Mouse (Mus musculus): ENCODE results near the gene Gmppa. TPM values are rescaled to one million over a fixed set of nuclear protein-coding genes. Genes with fewer than 3 reads are reported as not detected.

Gene Gmppa
- 94.6 and 97.0 TPM in 2 replicates for polyA plus RNA-seq (2015; fragmentation: Nextera tagmentation; extraction: Ambion mirVana)

- Histone ChIP-seq H3K4me2 (peak within 1 kb of the TSS; percentile 56), H3K9ac (peak within 1 kb of the TSS; percentile 62), H3K36me3 (peaks cover 15% of the 10 kb centered on the region), H3K9me3 (no peaks in the 10 kb centered on the region), H3K27me3 (peaks cover 10% of the 10 kb centered on the region; the same call in 1 of the 2 replicates), H3K4me1 (peaks cover 20% of the 10 kb centered on the region), H3K4me3 (peak within 1 kb of the TSS; percentile 64), H3K27ac (peak within 1 kb of the TSS; percentile 84)
- peak; percentile 86 for ATAC-seq (ENCODE audit: insufficient number of reproducible peaks, low FRiP score, low TSS enrichment, low read depth)
- WGBS: 3% methylated on average over 28 of the region's 28 CpGs
Measured at GRCm38 (mm10) chr1:75435475-75436328, at the start of gene Gmppa. Gmppa (plus strand) TSS chr1:75435930.

GRCm38 (mm10) chr1:75386149-75386548 lies 49.6 kb upstream of the Gmppa start:
- H3K4me3 ChIP-seq: no peak overlapping the region
- ATAC-seq (ENCODE audit: insufficient number of reproducible peaks, low FRiP score, low TSS enrichment, low read depth): no peak
- no peak overlapping the region for H3K9ac ChIP-seq
- H3K36me3 ChIP-seq: peaks cover 9% of the 10 kb centered on the region; the same call in 1 of the 2 replicates
- no peaks in the 10 kb centered on the region for H3K9me3 ChIP-seq
- WGBS: 40% methylated on average over 4 of the region's 4 CpGs
- H3K27me3 ChIP-seq: peaks cover 50% of the 10 kb centered on the region
- peaks cover 46% of the 10 kb centered on the region for H3K4me1 ChIP-seq
- H3K4me2 ChIP-seq: no peak overlapping the region
- no peak overlapping the region for H3K27ac ChIP-seq

GRCm38 (mm10) chr1:75387469-75387928 lies 48.2 kb upstream of the Gmppa start:
- no peak; the same call in 1 of the 2 replicates for ATAC-seq (ENCODE audit: insufficient number of reproducible peaks, low FRiP score, low TSS enrichment, low read depth)
- 23% methylated on average over 7 of the region's 7 CpGs for WGBS
- Histone ChIP-seq H3K4me2 (peak overlapping the region; percentile 51; the same call in 1 of the 2 replicates), H3K4me3 (peak overlapping the region; percentile 33), H3K9me3 (no peaks in the 10 kb centered on the region), H3K27me3 (peaks cover 50% of the 10 kb centered on the region), H3K9ac (no peak overlapping the region), H3K4me1 (peaks cover 38% of the 10 kb centered on the region), H3K27ac (no peak overlapping the region), H3K36me3 (peaks cover 15% of the 10 kb centered on the region; the same call in 1 of the 2 replicates)

GRCm38 (mm10) chr1:75387929-75388897 lies 47.5 kb upstream of the Gmppa start:
- peaks cover 50% of the 10 kb centered on the region for H3K27me3 ChIP-seq
- no peak overlapping the region for H3K27ac ChIP-seq
- peak overlapping the region; percentile 35; the same call in 1 of the 2 replicates for H3K9ac ChIP-seq
- H3K4me2 ChIP-seq: peak overlapping the region; percentile 51
- peaks cover 38% of the 10 kb centered on the region for H3K4me1 ChIP-seq
- H3K36me3 ChIP-seq: peaks cover 15% of the 10 kb centered on the region; the same call in 1 of the 2 replicates
- 9% methylated on average over 94 of the region's 94 CpGs for WGBS
- H3K4me3 ChIP-seq: peak overlapping the region; percentile 33
- H3K9me3 ChIP-seq: no peaks in the 10 kb centered on the region
- ATAC-seq (ENCODE audit: insufficient number of reproducible peaks, low FRiP score, low TSS enrichment, low read depth): no peak

GRCm38 (mm10) chr1:75388898-75389515 lies 46.7 kb upstream of the Gmppa start:
- no peak for ATAC-seq (ENCODE audit: insufficient number of reproducible peaks, low FRiP score, low TSS enrichment, low read depth)
- H3K9me3 ChIP-seq: no peaks in the 10 kb centered on the region
- peak overlapping the region; percentile 33; the same call in 1 of the 2 replicates for H3K4me3 ChIP-seq
- no peak overlapping the region for H3K27ac ChIP-seq
- 0 out of 2 replicates have a peak overlapping the region, but pooled peaks have one; percentile 35 for H3K9ac ChIP-seq
- WGBS: 36% methylated on average over 23 of the region's 23 CpGs
- peaks cover 47% of the 10 kb centered on the region for H3K27me3 ChIP-seq
- peak overlapping the region; percentile 51 for H3K4me2 ChIP-seq
- H3K4me1 ChIP-seq: peaks cover 45% of the 10 kb centered on the region
- H3K36me3 ChIP-seq: peaks cover 15% of the 10 kb centered on the region; the same call in 1 of the 2 replicates

- Histone ChIP-seq H3K9me3 (no peaks in the 10 kb centered on the region), H3K4me2 (no peak overlapping the region), H3K36me3 (peaks cover 27% of the 10 kb centered on the region), H3K9ac (no peak overlapping the region), H3K4me1 (peaks cover 23% of the 10 kb centered on the region), H3K27ac (peak overlapping the region; percentile 35), H3K27me3 (peaks cover 16% of the 10 kb centered on the region), H3K4me3 (no peak overlapping the region)
- ATAC-seq (ENCODE audit: insufficient number of reproducible peaks, low FRiP score, low TSS enrichment, low read depth): no peak
- 53% methylated on average over 9 of the region's 9 CpGs for WGBS
Measured at GRCm38 (mm10) chr1:75393139-75393538, 42.6 kb upstream of the Gmppa start.

- Histone ChIP-seq H3K4me2 (no peak overlapping the region), H3K36me3 (peaks cover 27% of the 10 kb centered on the region), H3K27me3 (peaks cover 9% of the 10 kb centered on the region), H3K4me3 (no peak overlapping the region), H3K9ac (no peak overlapping the region), H3K4me1 (peaks cover 23% of the 10 kb centered on the region), H3K27ac (peak overlapping the region; percentile 35; the same call in 1 of the 2 replicates), H3K9me3 (no peaks in the 10 kb centered on the region)
- WGBS: 86% methylated on average over 3 of the region's 3 CpGs
- no peak for ATAC-seq (ENCODE audit: insufficient number of reproducible peaks, low FRiP score, low TSS enrichment, low read depth)
Measured at GRCm38 (mm10) chr1:75393846-75394245, 41.9 kb upstream of the Gmppa start.

GRCm38 (mm10) chr1:75398761-75399402 lies 36.8 kb upstream of the Gmppa start:
- H3K27ac ChIP-seq: peak overlapping the region; percentile 64
- peak; percentile 40; the same call in 1 of the 2 replicates for ATAC-seq (ENCODE audit: insufficient number of reproducible peaks, low FRiP score, low TSS enrichment, low read depth)
- H3K4me2 ChIP-seq: no peak overlapping the region
- H3K4me3 ChIP-seq: no peak overlapping the region
- H3K9me3 ChIP-seq: no peaks in the 10 kb centered on the region
- H3K4me1 ChIP-seq: peaks cover 28% of the 10 kb centered on the region
- 11% methylated on average over 9 of the region's 9 CpGs for WGBS
- no peaks in the 10 kb centered on the region for H3K27me3 ChIP-seq
- no peak overlapping the region for H3K9ac ChIP-seq
- peaks cover 41% of the 10 kb centered on the region for H3K36me3 ChIP-seq

GRCm38 (mm10) chr1:75399755-75400492 lies 35.8 kb upstream of the Gmppa start:
- Histone ChIP-seq H3K4me3 (no peak overlapping the region; the same call in 1 of the 2 replicates), H3K27ac (peak overlapping the region; percentile 64), H3K36me3 (peaks cover 47% of the 10 kb centered on the region), H3K4me2 (peak overlapping the region; percentile 36), H3K4me1 (peaks cover 28% of the 10 kb centered on the region), H3K27me3 (no peaks in the 10 kb centered on the region), H3K9ac (0 out of 2 replicates have a peak overlapping the region, but pooled peaks have one; percentile 23), H3K9me3 (no peaks in the 10 kb centered on the region)
- ATAC-seq (ENCODE audit: insufficient number of reproducible peaks, low FRiP score, low TSS enrichment, low read depth): peak; percentile 49
- WGBS: 7% methylated on average over 15 of the region's 15 CpGs

GRCm38 (mm10) chr1:75400493-75401115 lies 35.1 kb upstream of the Gmppa start:
- Histone ChIP-seq H3K9ac (no peak overlapping the region), H3K4me2 (peak overlapping the region; percentile 36), H3K4me1 (peaks cover 28% of the 10 kb centered on the region), H3K4me3 (no peak overlapping the region; the same call in 1 of the 2 replicates), H3K27ac (peak overlapping the region; percentile 64; the same call in 1 of the 2 replicates), H3K36me3 (peaks cover 47% of the 10 kb centered on the region), H3K27me3 (no peaks in the 10 kb centered on the region), H3K9me3 (no peaks in the 10 kb centered on the region)
- 0 out of 2 replicates have a peak, but pooled peaks have one; percentile 1 for ATAC-seq (ENCODE audit: insufficient number of reproducible peaks, low FRiP score, low TSS enrichment, low read depth)
- 40% methylated on average over 6 of the region's 6 CpGs for WGBS

All from limb, embryonic 15.5 days (tissue).